Mouse (Mus musculus) ES-Bruce4 (cell line): Measurements from ENCODE around the gene Pskh1.

ENCODE experiments used
- CTCF ChIP-seq: IDR thresholded peaks from one replicate; pipeline ENCODE4 v1.8.1; 2011; ENCODE audit warnings: low read depth, low read length
- EP300 ChIP-seq: IDR thresholded peaks from 2 replicates; pipeline ENCODE4 v1.6.1; 2011; ENCODE audit warnings: low read depth, low read length; ENCODE audit not compliant: insufficient read depth

- no peak for TF ChIP-seq EP300
- no peak for TF ChIP-seq CTCF
These were observed 59.1 kb downstream of the Pskh1 start for GRCm38 (mm10) chr8:105959350-105959749.
